Mouse (Mus musculus) limb, embryonic 12.5 days (tissue): ENCODE data around the gene Ift27. TPM values are rescaled to one million over a fixed set of nuclear protein-coding genes. Genes with fewer than 3 reads are reported as not detected.

ENCODE experiments used
- polyA plus RNA-seq: library from polyadenylated mRNA; unstranded; fragments of >200 nt; fragmentation: Nextera tagmentation; extraction: Ambion mirVana; gene quantifications from 2 replicates; pipeline ENCODE4 v1.2.1, GENCODE M21; 2016

Gene Ift27
- polyA plus RNA-seq, 1 experiment from 2014 or later = 98.1 TPM

Other genes starting within 250 kb of the Ift27 start
- 215 and 217 TPM in 2 replicates for gene Txn2, start 245.1 kb downstream of the Ift27 start, polyA plus RNA-seq
- gene Foxred2, start 217.4 kb downstream of the Ift27 start, polyA plus RNA-seq = 6.4 and 7.5 TPM in 2 replicates
- 222 and 224 TPM in 2 replicates for gene Eif3d, start 203.3 kb downstream of the Ift27 start, polyA plus RNA-seq
- gene Cacng2, start 54.1 kb downstream of the Ift27 start, polyA plus RNA-seq = not detected in 2 replicates
- gene Pvalb, start 32.3 kb upstream of the Ift27 start, polyA plus RNA-seq = not detected in 2 replicates
- 3.8 and 5.0 TPM in 2 replicates for gene Ncf4, start 70.7 kb upstream of the Ift27 start, polyA plus RNA-seq
- gene Csf2rb2, start 131.6 kb upstream of the Ift27 start, polyA plus RNA-seq = 0.10 and 0.31 TPM in 2 replicates
- 0.64 and 1.2 TPM in 2 replicates for gene Csf2rb, start 151.6 kb upstream of the Ift27 start, polyA plus RNA-seq
- gene Tex33, start 221.8 kb upstream of the Ift27 start, polyA plus RNA-seq = not detected in 2 replicates
- gene Tst, start 231.8 kb upstream of the Ift27 start, polyA plus RNA-seq = 6.3 and 6.7 TPM in 2 replicates
- 2.1 and 3.0 TPM in 2 replicates for gene Mpst, start 232.3 kb upstream of the Ift27 start, polyA plus RNA-seq